Mouse (Mus musculus): Measurements from ENCODE around the gene Slc29a1. TPM values are rescaled to one million over a fixed set of nuclear protein-coding genes. Genes with fewer than 3 reads are reported as not detected.
A peak's percentile ranks its signal among the peaks of the same experiment; 100 is the strongest.

Gene Slc29a1
- polyA plus RNA-seq, 1 experiment, result 109 TPM

DNA sequence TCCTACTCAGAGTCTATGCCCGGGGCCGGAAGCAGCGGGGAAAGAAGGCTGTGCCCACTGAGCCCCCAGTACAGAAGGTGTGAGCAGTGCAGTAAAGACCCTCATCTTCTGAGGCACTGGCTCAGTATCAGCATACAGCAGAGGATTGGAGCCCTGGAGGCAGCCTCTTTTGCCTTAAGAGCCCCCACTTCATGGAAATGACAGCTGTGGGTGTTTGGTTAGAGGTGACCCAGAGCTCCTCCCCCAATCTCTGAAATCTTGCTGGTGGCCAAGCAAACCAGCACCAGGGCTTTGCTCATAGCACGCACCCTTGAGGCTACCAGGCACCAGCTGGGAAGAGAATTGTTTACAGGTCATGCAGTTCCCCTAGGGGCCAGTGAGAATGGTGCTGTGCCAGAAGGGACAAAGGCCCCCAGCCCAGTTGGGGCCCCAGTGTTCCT lies 32.2 kb downstream of the Slc29a1 start:
- TF ChIP-seq CTCF (IDR thresholded peaks at IDR 0.05; ENCODE audit: control insufficient read depth, insufficient read depth, low read length), result no peak
- TF ChIP-seq POLR2A (IDR thresholded peaks at IDR 0.05; ENCODE audit: borderline replicate concordance, control insufficient read depth, low read depth, low read length), result no peak
- H3K4me1 ChIP-seq (ENCODE audit: control insufficient read depth, insufficient read depth, low read length), result no peaks in the 10 kb centered on the region; the same call in 1 of the 2 replicates
- no peak overlapping the region for H3K27ac ChIP-seq (ENCODE audit: control insufficient read depth, insufficient read depth, low read depth, low read length, poor library complexity)
- 61% methylated on average over 4 of the region's 4 CpGs for WGBS
- H3K4me3 ChIP-seq (replicated peaks; ENCODE audit: control insufficient read depth, low read depth, low read length), result no peak overlapping the region

GRCm38 (mm10) chr17:45566360-45567161 lies 32.8 kb downstream of the Slc29a1 start:
- WGBS, result 70% methylated on average over 18 of the region's 18 CpGs
- Histone ChIP-seq H3K4me1 (ENCODE audit: control insufficient read depth, insufficient read depth, low read length) (no peaks in the 10 kb centered on the region; the same call in 1 of the 2 replicates), H3K4me3 (replicated peaks; ENCODE audit: control insufficient read depth, low read depth, low read length) (no peak overlapping the region), H3K27ac (ENCODE audit: control insufficient read depth, insufficient read depth, low read depth, low read length, poor library complexity) (no peak overlapping the region)
- TF ChIP-seq CTCF (IDR thresholded peaks at IDR 0.05; ENCODE audit: control insufficient read depth, insufficient read depth, low read length) (no peak), POLR2A (IDR thresholded peaks at IDR 0.05; ENCODE audit: borderline replicate concordance, control insufficient read depth, low read depth, low read length) (no peak)

GRCm38 (mm10) chr17:45566031-45566359 lies 33.4 kb downstream of the Slc29a1 start:
- 31% methylated on average over 1 of the region's 1 CpGs for WGBS
- no peaks in the 10 kb centered on the region; the same call in 1 of the 2 replicates for H3K4me1 ChIP-seq (ENCODE audit: control insufficient read depth, insufficient read depth, low read length)
- no peak for TF ChIP-seq CTCF (IDR thresholded peaks at IDR 0.05; ENCODE audit: control insufficient read depth, insufficient read depth, low read length)
- no peak for TF ChIP-seq POLR2A (IDR thresholded peaks at IDR 0.05; ENCODE audit: borderline replicate concordance, control insufficient read depth, low read depth, low read length)
- no peak overlapping the region for H3K27ac ChIP-seq (ENCODE audit: control insufficient read depth, insufficient read depth, low read depth, low read length, poor library complexity)
- no peak overlapping the region for H3K4me3 ChIP-seq (replicated peaks; ENCODE audit: control insufficient read depth, low read depth, low read length)

DNA sequence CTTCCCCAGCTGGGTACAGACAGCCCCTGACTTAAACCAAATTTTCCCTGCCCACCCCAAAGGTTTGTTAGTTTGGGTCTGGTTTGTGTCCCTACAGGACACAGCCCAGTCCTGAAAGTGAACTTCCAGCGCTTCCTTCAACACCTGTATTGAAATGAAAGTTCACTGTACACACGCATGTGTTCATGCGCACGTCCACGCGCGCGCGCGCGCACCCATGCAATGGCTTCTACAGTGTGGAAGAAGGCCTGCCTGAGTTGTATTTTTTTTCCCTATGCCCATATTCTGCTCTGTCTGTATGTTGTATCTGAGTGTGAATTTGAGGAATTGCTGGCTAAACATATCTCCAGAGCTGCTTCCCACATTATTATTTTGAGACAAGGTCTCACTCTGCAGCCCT lies 34.3 kb downstream of the Slc29a1 start:
- Histone ChIP-seq H3K4me1 (ENCODE audit: control insufficient read depth, insufficient read depth, low read length) (no peaks in the 10 kb centered on the region; the same call in 1 of the 2 replicates), H3K27ac (ENCODE audit: control insufficient read depth, insufficient read depth, low read depth, low read length, poor library complexity) (no peak overlapping the region), H3K4me3 (replicated peaks; ENCODE audit: control insufficient read depth, low read depth, low read length) (no peak overlapping the region)
- TF ChIP-seq CTCF (IDR thresholded peaks at IDR 0.05; ENCODE audit: control insufficient read depth, insufficient read depth, low read length), result no peak
- TF ChIP-seq POLR2A (IDR thresholded peaks at IDR 0.05; ENCODE audit: borderline replicate concordance, control insufficient read depth, low read depth, low read length), result no peak
- 94% methylated on average over 11 of the region's 11 CpGs for WGBS

GRCm38 (mm10) chr17:45564531-45565084 lies 34.8 kb downstream of the Slc29a1 start:
- H3K27ac ChIP-seq (ENCODE audit: control insufficient read depth, insufficient read depth, low read depth, low read length, poor library complexity), result peak overlapping the region; percentile 78
- no peaks in the 10 kb centered on the region; the same call in 1 of the 2 replicates for H3K4me1 ChIP-seq (ENCODE audit: control insufficient read depth, insufficient read depth, low read length)
- 21% methylated on average over 18 of the region's 18 CpGs for WGBS

DNA sequence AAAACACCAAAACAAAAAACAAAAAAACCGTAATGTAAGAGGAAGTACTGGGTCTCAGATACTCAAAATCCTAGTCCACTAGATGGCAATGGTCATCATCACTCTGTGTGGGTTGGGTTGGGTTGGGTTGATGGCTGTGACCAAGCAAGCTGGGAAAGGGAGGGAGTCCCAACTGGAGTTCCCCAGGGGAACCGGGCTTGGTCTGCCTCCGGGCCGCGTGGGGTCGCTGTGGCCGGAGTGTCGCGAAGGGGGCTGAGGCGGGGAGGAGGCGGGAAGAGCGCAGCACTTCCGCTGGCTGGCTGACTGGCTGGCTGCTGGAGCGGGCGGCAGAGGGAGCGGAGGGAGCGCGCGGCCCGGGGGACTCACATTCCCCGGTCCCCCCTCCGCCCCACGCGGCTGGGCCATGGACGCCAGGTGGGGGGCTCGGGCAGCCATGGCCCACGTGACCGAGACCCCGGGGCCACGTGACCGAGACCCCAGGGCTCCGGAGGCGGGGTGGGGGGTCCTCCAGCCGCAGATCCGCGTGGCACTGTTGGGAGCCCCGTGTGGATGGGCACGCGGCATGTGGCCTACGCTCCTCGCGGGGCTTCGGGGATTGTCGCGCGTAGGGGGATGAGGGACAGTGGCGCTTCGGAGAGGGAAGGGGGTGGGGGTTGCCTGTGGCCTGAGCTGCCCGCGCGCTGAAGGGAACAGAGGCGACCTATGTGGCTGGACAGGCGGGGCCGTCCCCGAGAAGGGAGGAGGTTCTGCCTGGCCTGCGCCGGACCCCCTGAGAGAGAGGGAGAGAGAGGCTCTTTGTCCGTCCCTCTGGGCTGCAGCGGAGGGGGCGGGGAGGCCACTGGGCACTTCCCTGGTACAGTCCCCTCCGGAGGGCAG lies 35.5 kb downstream of the Slc29a1 start, which contains the start of gene Slc35b2:
Gene Slc35b2 (plus strand): TSS at position 220 of the 876 bp plus-strand sequence.
- WGBS, result 1% methylated on average over 60 of the region's 61 CpGs
- TF ChIP-seq CTCF (IDR thresholded peaks at IDR 0.05; ENCODE audit: control insufficient read depth, insufficient read depth, low read length) (peak; percentile 74), POLR2A (IDR thresholded peaks at IDR 0.05; ENCODE audit: borderline replicate concordance, control insufficient read depth, low read depth, low read length) (peak; percentile 76)
- Histone ChIP-seq H3K27ac (ENCODE audit: control insufficient read depth, insufficient read depth, low read depth, low read length, poor library complexity) (peak within 1 kb of the TSS; percentile 78), H3K4me3 (replicated peaks; ENCODE audit: control insufficient read depth, low read depth, low read length) (peak within 1 kb of the TSS; percentile 85), H3K4me1 (ENCODE audit: control insufficient read depth, insufficient read depth, low read length) (no peaks in the 10 kb centered on the region; the same call in 1 of the 2 replicates)

More at GRCm38 (mm10) chr17:45564531-45565084, 34.8 kb downstream of the Slc29a1 start:
- peak overlapping the region; percentile 85 for H3K4me3 ChIP-seq (replicated peaks; ENCODE audit: control insufficient read depth, low read depth, low read length)
- TF ChIP-seq POLR2A (IDR thresholded peaks at IDR 0.05; ENCODE audit: borderline replicate concordance, control insufficient read depth, low read depth, low read length), result no peak
- TF ChIP-seq CTCF (IDR thresholded peaks at IDR 0.05; ENCODE audit: control insufficient read depth, insufficient read depth, low read length), result no peak

- 56% methylated on average over 12 of the region's 12 CpGs for WGBS
Measured at GRCm38 (mm10) chr17:45563216-45563615, 36.2 kb downstream of the Slc29a1 start.

More at GRCm38 (mm10) chr17:45563216-45563615, 36.2 kb downstream of the Slc29a1 start:
- Histone ChIP-seq H3K4me1 (ENCODE audit: control insufficient read depth, insufficient read depth, low read length) (no peaks in the 10 kb centered on the region; the same call in 1 of the 2 replicates), H3K4me3 (replicated peaks; ENCODE audit: control insufficient read depth, low read depth, low read length) (no peak overlapping the region), H3K27ac (ENCODE audit: control insufficient read depth, insufficient read depth, low read depth, low read length, poor library complexity) (no peak overlapping the region)
- TF ChIP-seq POLR2A (IDR thresholded peaks at IDR 0.05; ENCODE audit: borderline replicate concordance, control insufficient read depth, low read depth, low read length) (no peak), CTCF (IDR thresholded peaks at IDR 0.05; ENCODE audit: control insufficient read depth, insufficient read depth, low read length) (no peak)

Measured in bone marrow, adult 2 months (tissue).